Mouse (Mus musculus) hindbrain, embryonic 15.5 days (tissue): ENCODE measurements at regions not wholly inside any gene's neighbourhood (a gene's known extent, or its start where the extent isn't known, plus 50 kb on each side); places are given as distances from the start of the nearest gene placed in this dataset.

Experiments
- ATAC-seq: fragments of 200-750 bp; cut with Nextera tagmentation; 2 replicates; pipeline ENCODE4 v1.8.0; 2017; ENCODE audit warnings: low read depth, moderate number of reproducible peaks, moderate TSS enrichment; ENCODE audit not compliant: low FRiP score
- H3K27ac ChIP-seq: fragments of 300-500 bp; sonication (generic); replicated peaks from 2 replicates; pipeline ENCODE4 v1.5.1; 2015; ENCODE audit warnings: mild to moderate bottlenecking, inconsistent platforms
- H3K27me3 ChIP-seq: fragments of 300-500 bp; sonication (generic); 2 replicates; pipeline ENCODE4 v1.6.1; 2015; ENCODE audit warnings: control low read depth, inconsistent platforms
- H3K36me3 ChIP-seq: fragments of 300-500 bp; sonication (generic); 2 replicates; pipeline ENCODE4 v1.6.1; 2015; ENCODE audit warnings: control low read depth, inconsistent platforms
- H3K4me1 ChIP-seq: fragments of 300-500 bp; sonication (generic); replicated peaks from 2 replicates; pipeline ENCODE4 v1.6.1; 2015; ENCODE audit warnings: control low read depth, inconsistent platforms
- H3K4me2 ChIP-seq: fragments of 300-500 bp; sonication (generic); 2 replicates; pipeline ENCODE4 v1.6.1; 2015; ENCODE audit warnings: moderate library complexity, mild to moderate bottlenecking, inconsistent platforms
- H3K4me3 ChIP-seq: fragments of 300-500 bp; sonication (generic); 2 replicates; pipeline ENCODE4 v1.5.1; 2015; ENCODE audit warnings: mild to moderate bottlenecking, inconsistent platforms
- H3K9ac ChIP-seq: fragments of 300-500 bp; sonication (generic); 2 replicates; pipeline ENCODE4 v1.6.1; 2015; ENCODE audit warnings: inconsistent platforms
- H3K9me3 ChIP-seq: fragments of 300-500 bp; sonication (generic); 2 replicates; pipeline ENCODE4 v1.6.1; 2016; ENCODE audit warnings: control low read depth, inconsistent platforms
- WGBS: fragments of 180-500 bp; shearing (Covaris S2); methylation state at CpG from one replicate; pipeline ENCODE4 v1.1.7; 2015; 5-methylcytosine and 5-hydroxymethylcytosine counted together

DNA sequence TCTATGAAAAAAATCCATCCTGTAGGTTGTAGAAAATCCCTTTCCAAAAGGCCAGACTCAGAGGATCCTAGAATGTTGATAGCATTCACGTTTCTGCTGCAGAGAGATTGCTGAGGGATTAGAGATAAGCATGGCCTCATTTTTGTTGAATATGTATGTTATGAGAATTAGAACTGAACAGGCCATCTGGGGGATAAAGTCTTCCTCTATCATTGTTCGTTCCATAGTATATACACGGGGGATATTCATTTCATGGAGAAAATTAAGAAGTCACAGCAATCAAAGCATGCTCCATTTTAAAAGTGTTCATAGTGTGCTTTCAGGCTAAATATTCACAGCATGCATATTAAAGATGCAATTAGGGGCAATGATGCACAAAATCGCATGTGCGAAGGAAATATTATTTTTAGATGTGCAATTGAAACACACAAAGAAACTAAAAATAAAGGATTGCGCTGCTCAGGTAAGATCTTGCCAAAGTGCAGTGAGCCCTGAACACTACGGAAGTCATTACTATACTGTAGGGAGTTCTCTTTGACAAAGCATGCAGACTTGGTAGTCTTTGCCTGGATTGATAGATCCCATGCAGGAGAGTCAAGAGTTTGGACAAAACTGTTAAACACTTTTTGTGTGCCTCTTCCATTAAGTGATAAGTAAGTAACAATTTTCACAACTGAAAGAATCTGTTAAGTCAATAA lies 511.5 kb downstream of the Phf3 start:
- no peak overlapping the region; the same call in 1 of the 2 replicates for H3K27ac ChIP-seq
- no peaks in the 10 kb centered on the region for H3K36me3 ChIP-seq
- no peaks in the 10 kb centered on the region for H3K4me1 ChIP-seq
- no peak overlapping the region for H3K4me2 ChIP-seq
- H3K9me3 ChIP-seq, result no peaks in the 10 kb centered on the region
- WGBS, result 57% methylated on average over 7 of the region's 7 CpGs
- H3K9ac ChIP-seq, result no peak overlapping the region
- no peak overlapping the region for H3K4me3 ChIP-seq
- H3K27me3 ChIP-seq, result no peaks in the 10 kb centered on the region
- no peak for ATAC-seq

DNA sequence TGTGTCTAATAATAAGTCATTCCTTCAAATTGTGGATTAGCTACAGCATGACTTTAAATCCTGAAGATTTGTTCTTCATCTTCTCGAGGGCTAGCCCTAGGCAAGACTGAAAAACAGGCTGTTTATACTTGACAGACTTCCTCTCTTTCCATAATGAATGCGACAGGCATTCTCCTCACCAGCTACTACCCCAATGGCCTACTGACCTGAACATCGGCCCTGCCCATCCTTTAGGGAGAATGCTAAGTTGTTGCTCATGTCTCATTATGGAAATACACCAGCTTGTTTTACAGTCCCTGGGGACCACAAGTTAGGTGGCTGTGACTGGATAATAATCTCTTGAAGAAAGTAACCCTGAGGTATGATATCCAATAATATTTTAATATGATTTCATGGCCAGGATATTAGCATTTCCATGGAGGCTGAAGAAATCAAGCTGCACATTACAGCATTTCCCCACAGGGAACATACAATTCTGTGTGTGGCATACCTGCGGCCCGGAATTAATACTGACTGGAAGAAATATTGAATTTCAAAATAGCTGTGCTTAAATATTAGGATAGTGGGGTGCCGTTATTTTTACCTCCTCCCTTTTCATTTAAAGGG lies 553.0 kb downstream of the Phf3 start:
- H3K27ac ChIP-seq, result no peak overlapping the region
- WGBS, result 67% methylated on average over 6 of the region's 6 CpGs
- H3K27me3 ChIP-seq, result no peaks in the 10 kb centered on the region
- H3K4me2 ChIP-seq, result no peak overlapping the region
- no peak for ATAC-seq
- H3K9me3 ChIP-seq, result no peaks in the 10 kb centered on the region
- no peak overlapping the region for H3K9ac ChIP-seq
- no peaks in the 10 kb centered on the region for H3K36me3 ChIP-seq
- H3K4me1 ChIP-seq, result no peaks in the 10 kb centered on the region
- no peak overlapping the region for H3K4me3 ChIP-seq

DNA sequence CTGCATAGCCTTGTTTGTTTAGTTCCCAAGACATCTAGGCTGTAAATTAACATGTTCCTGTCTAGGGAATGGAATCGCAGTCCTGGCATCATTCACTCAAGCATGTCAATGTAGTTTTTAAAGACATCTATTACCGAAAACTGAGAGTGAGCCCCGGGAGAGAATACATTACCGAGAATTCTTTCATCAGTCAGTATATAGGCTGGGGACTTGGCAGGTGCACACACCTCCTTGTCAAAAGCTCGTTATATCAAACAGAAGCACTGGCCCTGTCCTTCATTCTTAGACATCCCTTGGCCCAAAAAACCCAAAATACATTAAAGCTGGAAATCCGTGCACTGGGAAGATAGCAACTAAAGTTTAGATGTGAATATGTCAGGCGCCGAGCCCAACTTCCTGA lies 555.5 kb downstream of the Phf3 start:
- no peak; the same call in 1 of the 2 replicates for ATAC-seq

DNA sequence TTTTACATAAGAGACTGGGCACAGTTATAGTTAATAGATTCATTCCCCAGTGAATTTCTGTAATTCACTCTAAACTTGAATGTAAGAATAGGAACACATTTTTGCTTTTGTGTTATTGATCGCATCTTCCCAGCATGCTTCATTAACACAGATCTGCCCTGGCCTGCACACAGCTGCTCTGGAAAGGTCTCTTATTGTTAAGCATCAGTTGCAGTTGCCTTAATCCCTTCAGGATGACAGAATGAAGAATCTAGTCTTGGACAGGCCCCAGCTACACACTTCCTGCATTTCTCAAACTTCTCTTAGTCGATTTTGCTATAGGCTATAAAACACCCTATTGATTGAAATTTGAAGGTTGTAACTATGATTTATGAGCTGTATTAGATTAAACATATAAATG lies 584.6 kb downstream of the Phf3 start:
- Histone ChIP-seq H3K9ac (no peak overlapping the region), H3K4me3 (no peak overlapping the region), H3K27me3 (no peaks in the 10 kb centered on the region), H3K4me1 (no peaks in the 10 kb centered on the region), H3K27ac (no peak overlapping the region), H3K4me2 (no peak overlapping the region), H3K36me3 (no peaks in the 10 kb centered on the region), H3K9me3 (no peaks in the 10 kb centered on the region)
- ATAC-seq, result no peak
- WGBS, result 49% methylated on average over 2 of the region's 2 CpGs

More for the DNA sequence above, 555.5 kb downstream of the Phf3 start:
- H3K27me3 ChIP-seq, result no peaks in the 10 kb centered on the region
- no peak overlapping the region for H3K4me3 ChIP-seq
- H3K4me2 ChIP-seq, result no peak overlapping the region
- 68% methylated on average over 8 of the region's 8 CpGs for WGBS
- H3K9ac ChIP-seq, result no peak overlapping the region
- H3K27ac ChIP-seq, result no peak overlapping the region
- no peaks in the 10 kb centered on the region for H3K9me3 ChIP-seq
- H3K4me1 ChIP-seq, result no peaks in the 10 kb centered on the region
- no peaks in the 10 kb centered on the region for H3K36me3 ChIP-seq

DNA sequence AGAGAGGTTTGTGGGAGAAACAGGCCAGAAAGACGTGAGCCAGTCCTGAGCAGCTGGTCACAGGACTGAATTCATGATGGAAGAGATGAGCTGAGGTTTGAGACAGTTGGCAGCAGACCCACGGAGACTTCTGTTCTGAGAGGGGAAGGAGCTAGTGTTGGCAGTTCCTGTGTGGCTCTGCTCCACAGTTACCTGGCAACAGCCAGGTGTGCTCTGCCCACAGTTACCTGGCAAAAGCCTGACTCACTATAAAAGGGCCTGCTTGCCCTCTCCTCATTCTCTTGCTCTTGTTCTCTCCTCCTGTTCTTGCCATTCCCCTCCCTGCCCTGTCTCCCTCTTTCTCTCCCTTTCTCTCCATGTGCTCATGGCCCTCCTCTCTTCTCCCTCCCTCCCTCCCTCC lies 611.3 kb downstream of the Phf3 start:
- no peak overlapping the region for H3K4me2 ChIP-seq
- 50% methylated on average over 2 of the region's 2 CpGs for WGBS
- peak; percentile 54 for ATAC-seq
- H3K9ac ChIP-seq, result no peak overlapping the region
- no peaks in the 10 kb centered on the region for H3K9me3 ChIP-seq
- no peak overlapping the region for H3K4me3 ChIP-seq
- no peaks in the 10 kb centered on the region for H3K36me3 ChIP-seq
- H3K27me3 ChIP-seq, result no peaks in the 10 kb centered on the region
- no peaks in the 10 kb centered on the region for H3K4me1 ChIP-seq
- H3K27ac ChIP-seq, result no peak overlapping the region

DNA sequence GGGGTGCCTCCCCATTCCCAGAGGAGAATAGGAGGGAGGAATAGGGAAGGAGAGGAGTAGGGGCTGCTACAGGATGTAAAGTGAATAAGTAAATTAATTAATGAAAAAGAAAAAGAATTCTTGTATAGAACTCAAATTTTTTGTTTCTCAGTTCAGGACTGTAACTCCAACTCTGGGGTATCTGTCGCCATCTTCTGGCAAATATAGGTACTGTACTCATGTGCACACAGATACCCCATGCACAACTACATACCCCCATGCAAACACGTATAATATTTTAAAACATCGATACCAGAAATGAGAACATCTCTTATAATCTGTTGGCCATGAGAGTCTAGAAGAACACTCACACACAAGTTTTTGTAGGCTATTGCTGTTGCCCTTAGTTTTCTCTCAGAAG lies 614.2 kb downstream of the Phf3 start:
- no peak for ATAC-seq
- no peaks in the 10 kb centered on the region for H3K36me3 ChIP-seq
- 69% methylated on average over 3 of the region's 3 CpGs for WGBS

DNA sequence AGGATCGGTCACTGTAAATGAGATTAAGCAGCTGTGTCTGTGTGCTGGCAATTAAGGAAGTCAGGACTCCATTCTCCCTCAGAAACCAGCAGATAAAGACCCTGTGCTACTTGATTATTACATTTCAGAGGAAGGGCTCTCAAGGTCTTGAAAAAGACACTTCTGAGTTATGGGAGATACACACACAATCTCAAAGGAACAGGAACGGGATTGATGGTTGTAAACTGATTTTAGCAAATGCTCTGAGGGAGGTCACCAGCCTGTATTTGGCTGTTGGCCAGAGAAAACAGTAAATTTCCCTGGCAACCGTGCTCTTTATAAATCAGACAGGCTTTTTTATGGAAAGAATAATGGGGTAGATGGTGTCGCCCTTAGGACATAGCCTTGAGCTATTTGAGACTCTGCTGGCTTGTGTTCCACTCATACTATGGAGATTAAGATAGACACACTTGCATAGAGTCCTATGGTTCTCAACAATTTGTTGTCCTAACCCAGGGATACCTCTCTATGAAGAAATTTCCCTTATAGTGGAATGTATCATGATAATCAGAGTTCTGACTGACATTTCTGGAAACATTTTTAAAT lies 656.9 kb downstream of the Phf3 start:
- Histone ChIP-seq H3K4me2 (no peak overlapping the region), H3K4me1 (0 out of 2 replicates have a peak, but pooled peaks cover 2% of the 10 kb centered on the region), H3K9me3 (no peaks in the 10 kb centered on the region), H3K9ac (no peak overlapping the region), H3K36me3 (no peaks in the 10 kb centered on the region), H3K27me3 (no peaks in the 10 kb centered on the region), H3K4me3 (no peak overlapping the region), H3K27ac (no peak overlapping the region)
- 41% methylated on average over 4 of the region's 4 CpGs for WGBS
- ATAC-seq, result no peak; the same call in 1 of the 2 replicates

More for the DNA sequence above, 614.2 kb downstream of the Phf3 start:
- Histone ChIP-seq H3K9ac (no peak overlapping the region), H3K9me3 (no peaks in the 10 kb centered on the region), H3K4me1 (no peaks in the 10 kb centered on the region), H3K4me3 (no peak overlapping the region), H3K27me3 (no peaks in the 10 kb centered on the region), H3K27ac (no peak overlapping the region), H3K4me2 (no peak overlapping the region)

DNA sequence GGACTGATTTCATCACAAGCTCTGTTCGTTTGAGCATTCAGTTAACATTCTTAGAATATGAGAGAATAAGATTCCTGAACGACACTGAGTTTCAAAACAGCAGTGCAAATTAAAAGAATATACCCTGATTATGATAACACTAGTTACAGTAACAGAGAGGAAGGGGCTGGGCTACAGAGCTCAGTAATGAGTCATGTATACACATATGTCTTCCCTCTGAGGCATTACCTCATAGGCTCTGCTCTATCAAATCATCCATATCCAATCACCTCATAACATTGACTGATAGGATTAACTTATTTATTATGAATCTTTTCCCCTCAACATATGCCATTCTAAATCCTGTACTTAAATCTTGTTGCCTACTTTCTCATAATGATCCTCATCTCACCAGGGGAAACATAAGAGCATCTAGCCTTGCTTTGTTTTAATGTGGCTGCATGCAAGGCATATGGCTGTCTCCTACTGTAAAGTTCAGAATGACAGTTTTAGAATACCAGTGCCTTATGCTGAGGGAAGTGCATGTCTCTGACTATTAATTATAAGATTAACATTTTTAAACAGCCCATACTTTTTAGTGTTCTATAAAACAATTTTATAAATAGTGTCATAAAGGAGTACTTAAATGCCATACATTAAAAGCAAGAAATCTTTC lies 669.0 kb downstream of the Phf3 start:
- Histone ChIP-seq H3K27ac (no peak overlapping the region), H3K4me1 (no peaks in the 10 kb centered on the region), H3K9me3 (no peaks in the 10 kb centered on the region), H3K4me2 (no peak overlapping the region), H3K9ac (no peak overlapping the region), H3K4me3 (no peak overlapping the region), H3K36me3 (no peaks in the 10 kb centered on the region), H3K27me3 (no peaks in the 10 kb centered on the region)
- no peak for ATAC-seq
- 68% methylated on average over 2 of the region's 2 CpGs for WGBS

DNA sequence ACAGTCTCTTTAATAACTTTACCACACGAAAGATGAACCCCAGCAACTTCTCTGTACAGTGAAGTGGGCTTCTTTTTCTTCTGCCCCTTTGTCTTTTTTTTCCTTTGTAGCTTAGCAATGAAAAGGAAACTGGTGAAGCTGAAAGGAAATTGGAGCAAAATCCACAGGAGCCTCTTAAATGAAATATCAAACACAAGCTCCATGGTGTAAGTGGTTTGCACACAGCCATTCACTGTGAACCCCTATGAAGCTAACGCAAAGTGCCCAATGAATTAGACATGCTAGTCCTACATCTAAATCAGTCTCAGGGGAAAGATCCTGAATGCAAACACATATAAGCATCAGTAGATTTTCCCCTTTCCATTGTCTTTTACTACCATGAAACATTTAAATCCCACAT lies 697.5 kb downstream of the Phf3 start:
- ATAC-seq, result no peak
- Histone ChIP-seq H3K36me3 (no peaks in the 10 kb centered on the region), H3K4me3 (no peak overlapping the region), H3K9ac (no peak overlapping the region), H3K4me1 (no peaks in the 10 kb centered on the region), H3K4me2 (no peak overlapping the region), H3K27me3 (no peaks in the 10 kb centered on the region), H3K9me3 (no peaks in the 10 kb centered on the region), H3K27ac (no peak overlapping the region)
- WGBS, result 46% methylated on average over 2 of the region's 2 CpGs

DNA sequence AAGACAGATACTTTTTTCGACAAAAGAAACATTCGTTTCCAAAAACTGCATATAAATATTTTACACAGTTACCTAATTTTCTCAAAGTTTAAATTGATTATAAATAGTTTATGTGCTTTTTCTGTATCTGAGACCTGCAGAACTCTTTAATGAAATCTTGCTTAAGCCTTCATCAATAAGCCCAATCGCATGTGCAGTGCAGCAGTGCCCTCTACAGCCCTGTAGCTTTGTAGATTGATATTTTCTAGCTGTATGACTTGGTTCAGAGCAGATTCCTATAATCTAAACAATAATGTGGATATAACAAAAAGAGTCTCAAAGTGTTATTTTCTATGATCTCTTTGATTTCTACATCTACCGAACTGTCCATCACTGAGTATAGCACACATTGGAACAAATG lies 728.7 kb downstream of the Phf3 start:
- 85% methylated on average over 4 of the region's 4 CpGs for WGBS

DNA sequence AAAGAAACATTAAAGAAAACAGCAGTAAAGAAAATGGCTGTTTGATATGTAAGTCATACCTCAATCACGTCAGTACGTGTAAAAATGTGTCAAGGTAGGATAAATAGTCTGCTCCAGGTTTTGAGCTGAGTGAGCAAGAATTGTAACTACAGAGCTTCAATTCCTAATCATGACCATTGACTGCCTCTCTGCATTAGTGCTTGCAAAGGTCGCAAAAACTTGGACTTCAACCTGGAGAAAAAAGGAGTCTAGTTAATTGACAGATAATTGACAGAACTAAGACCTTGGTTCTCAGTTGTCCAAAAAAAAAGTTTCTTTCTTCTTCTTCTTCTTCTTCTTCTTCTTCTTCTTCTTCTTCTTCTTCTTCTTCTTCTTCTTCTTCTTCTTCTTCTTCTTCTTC lies 759.5 kb downstream of the Phf3 start:
- Histone ChIP-seq H3K9me3 (no peaks in the 10 kb centered on the region), H3K4me1 (no peaks in the 10 kb centered on the region), H3K4me2 (no peak overlapping the region), H3K4me3 (no peak overlapping the region), H3K9ac (no peak overlapping the region), H3K27ac (no peak overlapping the region), H3K36me3 (no peaks in the 10 kb centered on the region), H3K27me3 (no peaks in the 10 kb centered on the region)
- WGBS, result 87% methylated on average over 3 of the region's 3 CpGs
- no peak for ATAC-seq

More for the DNA sequence above, 728.7 kb downstream of the Phf3 start:
- no peaks in the 10 kb centered on the region for H3K27me3 ChIP-seq
- H3K4me1 ChIP-seq, result no peaks in the 10 kb centered on the region
- H3K9ac ChIP-seq, result no peak overlapping the region
- no peak overlapping the region for H3K27ac ChIP-seq
- no peak overlapping the region for H3K4me3 ChIP-seq
- H3K4me2 ChIP-seq, result no peak overlapping the region
- H3K36me3 ChIP-seq, result no peaks in the 10 kb centered on the region
- peak; percentile 84 for ATAC-seq
- no peaks in the 10 kb centered on the region for H3K9me3 ChIP-seq
